Mouse (Mus musculus) embryo, embryonic 11 days (tissue): ENCODE results near the gene Slc22a12.
A peak's percentile ranks its signal among the peaks of the same experiment; 100 is the strongest.

Experiments used
- DNase-seq: peaks from one replicate; pipeline ENCODE4 v3.0.0-alpha.2; 2015

Slc22a12 gene

GRCm38 (mm10) chr19:6540191-6540590, 2.6 kb downstream of the Slc22a12 start:
- DNase-seq, result no peak

- no peak for DNase-seq
Measured at GRCm38 (mm10) chr19:6539592-6539991, 3.2 kb downstream of the Slc22a12 start.

GRCm38 (mm10) chr19:6538546-6538945, 4.3 kb downstream of the Slc22a12 start:
- no peak for DNase-seq

GRCm38 (mm10) chr19:6537526-6537925, 5.3 kb downstream of the Slc22a12 start:
- no peak for DNase-seq

GRCm38 (mm10) chr19:6536696-6537095, 6.1 kb downstream of the Slc22a12 start:
- DNase-seq, result no peak

- no peak for DNase-seq
Measured at GRCm38 (mm10) chr19:6536201-6536600, 6.6 kb downstream of the Slc22a12 start.

- no peak for DNase-seq
Measured at GRCm38 (mm10) chr19:6534118-6534415, 8.8 kb downstream of the Slc22a12 start.

- no peak for DNase-seq
Measured at GRCm38 (mm10) chr19:6533290-6534117, 9.3 kb downstream of the Slc22a12 start.

GRCm38 (mm10) chr19:6532656-6533055, 10.2 kb downstream of the Slc22a12 start:
- peak; percentile 54 for DNase-seq

- peak; percentile 73 for DNase-seq
Measured at GRCm38 (mm10) chr19:6531832-6532471, 10.9 kb downstream of the Slc22a12 start.

GRCm38 (mm10) chr19:6531011-6531631, 11.7 kb downstream of the Slc22a12 start:
- peak; percentile 76 for DNase-seq

- no peak for DNase-seq
Measured at GRCm38 (mm10) chr19:6530359-6530758, 12.5 kb downstream of the Slc22a12 start.

GRCm38 (mm10) chr19:6529265-6529985, 13.4 kb downstream of the Slc22a12 start:
- DNase-seq, result peak; percentile 86

GRCm38 (mm10) chr19:6527839-6528531, 14.8 kb downstream of the Slc22a12 start:
- DNase-seq, result no peak

GRCm38 (mm10) chr19:6527439-6527838, 15.4 kb downstream of the Slc22a12 start:
- DNase-seq, result no peak

- DNase-seq, result no peak
Measured at GRCm38 (mm10) chr19:6526010-6526409, 16.8 kb downstream of the Slc22a12 start.

- no peak for DNase-seq
Measured at GRCm38 (mm10) chr19:6525023-6525422, 17.8 kb downstream of the Slc22a12 start.

- no peak for DNase-seq
Measured at GRCm38 (mm10) chr19:6522289-6522688, 20.5 kb downstream of the Slc22a12 start.

GRCm38 (mm10) chr19:6521630-6522029, 21.2 kb downstream of the Slc22a12 start:
- no peak for DNase-seq

GRCm38 (mm10) chr19:6519483-6519882, 23.3 kb downstream of the Slc22a12 start:
- peak; percentile 44 for DNase-seq

GRCm38 (mm10) chr19:6518601-6519000, 24.2 kb downstream of the Slc22a12 start:
- DNase-seq, result peak; percentile 82

GRCm38 (mm10) chr19:6516153-6516552, 26.7 kb downstream of the Slc22a12 start:
- DNase-seq, result no peak

- no peak for DNase-seq
Measured at GRCm38 (mm10) chr19:6515448-6515847, 27.4 kb downstream of the Slc22a12 start.
